Mouse (Mus musculus) MEL (cell line): ENCODE measurements around the gene Gm9736. TPM values are rescaled to one million over a fixed set of nuclear protein-coding genes. Genes with fewer than 3 reads are reported as not detected.
"Not testable (repeated sequence)": the region's sequence is repeated elsewhere in the genome, so short reads cannot be mapped to it uniquely, and the experiment has no call there.

Experiments used
- DNase-seq: peaks from one replicate; pipeline ENCODE4 v3.0.0; 2011; ENCODE audit warnings: low read depth, low spot score
- H3K27ac ChIP-seq: 2 replicates; pipeline ENCODE4 v1.5.1; 2012; ENCODE audit warnings: low read depth, mild to moderate bottlenecking, control low read depth, low read length, moderate library complexity; ENCODE audit not compliant: control insufficient read depth
- H3K27me3 ChIP-seq, 2 experiments: fragments of 150-350 bp in 1 of 2; sonication (generic) in 1 of 2; 2 replicates each; pipeline ENCODE4 v1.6.1; 2012; ENCODE audit warnings: low read length in 2 of 2, mild to moderate bottlenecking in 2 of 2, improper control_type of control experiment in 1 of 2, moderate library complexity in 1 of 2; ENCODE audit not compliant: insufficient read depth in 2 of 2, control insufficient read depth in 1 of 2
- H3K36me3 ChIP-seq, 2 experiments: 2 replicates each; pipeline ENCODE4 v1.6.1; 2012 to 2014; ENCODE audit warnings: low read length in 2 of 2, improper control_type of control experiment in 1 of 2, inconsistent platforms in 1 of 2, mild to moderate bottlenecking in 1 of 2; ENCODE audit not compliant: insufficient read depth in 2 of 2, control insufficient read depth in 1 of 2
- H3K4me1 ChIP-seq, 2 experiments: fragments of 150-350 bp in 1 of 2; sonication (generic) in 1 of 2; 2 replicates each; pipeline ENCODE4 v1.6.1; 2012; ENCODE audit warnings: low read length in 2 of 2, improper control_type of control experiment in 1 of 2, mild to moderate bottlenecking in 1 of 2; ENCODE audit not compliant: insufficient read depth in 2 of 2, control insufficient read depth in 1 of 2
- H3K4me3 ChIP-seq, 2 experiments: fragments of 150-350 bp in 1 of 2; sonication (generic) in 1 of 2; 2 replicates each; pipeline ENCODE4 v1.5.1; 2012; ENCODE audit warnings: low read depth in 2 of 2, low read length in 2 of 2, mild to moderate bottlenecking in 2 of 2, moderate library complexity in 2 of 2, control low read depth in 1 of 2, improper control_type of control experiment in 1 of 2; ENCODE audit not compliant: control insufficient read depth in 1 of 2, insufficient read depth in 1 of 2
- H3K79me2 ChIP-seq: 2 replicates; pipeline ENCODE4 v1.6.1; 2012; ENCODE audit warnings: mild to moderate bottlenecking, low read length, moderate library complexity; ENCODE audit not compliant: control insufficient read depth, poor library complexity, insufficient read depth
- H3K9ac ChIP-seq: 2 replicates; pipeline ENCODE4 v1.6.1; 2012; ENCODE audit warnings: low read depth, mild to moderate bottlenecking, control low read depth, low read length, moderate library complexity; ENCODE audit not compliant: control insufficient read depth, poor library complexity, severe bottlenecking
- H3K9me3 ChIP-seq: fragments of 150-350 bp; sonication (generic); replicated peaks from 2 replicates; pipeline ENCODE4 v1.6.1; 2012; ENCODE audit warnings: mild to moderate bottlenecking, low read length, improper control_type of control experiment, moderate library complexity; ENCODE audit not compliant: insufficient read depth
- BHLHE40 ChIP-seq: IDR thresholded peaks from 2 replicates; pipeline ENCODE4 v1.6.1; 2012; ENCODE audit warnings: low read depth, mild to moderate bottlenecking, inconsistent platforms, low read length, improper control_type of control experiment, borderline replicate concordance
- GABPA ChIP-seq: IDR thresholded peaks from 2 replicates; pipeline ENCODE4 v1.6.1; 2012; ENCODE audit warnings: low read depth, mild to moderate bottlenecking, inconsistent platforms, low read length, improper control_type of control experiment, moderate library complexity
- GATA1 ChIP-seq: IDR thresholded peaks from 2 replicates; pipeline ENCODE4 v1.6.1; 2011; ENCODE audit warnings: low read depth, low read length, improper control_type of control experiment
- MAFK ChIP-seq: IDR thresholded peaks from 2 replicates; pipeline ENCODE4 v1.6.1; 2011; ENCODE audit warnings: low read depth, mild to moderate bottlenecking, low read length, improper control_type of control experiment, borderline replicate concordance
- MYC ChIP-seq: IDR thresholded peaks from 2 replicates; pipeline ENCODE4 v1.6.1; 2011; ENCODE audit warnings: low read depth, mild to moderate bottlenecking, low read length, improper control_type of control experiment, moderate library complexity
- SIN3A ChIP-seq: IDR thresholded peaks from 2 replicates; pipeline ENCODE4 v1.6.1; 2012; ENCODE audit warnings: low read length, improper control_type of control experiment, inconsistent platforms
- TAL1 ChIP-seq: IDR thresholded peaks from 2 replicates; pipeline ENCODE4 v1.6.1; 2012; ENCODE audit warnings: mild to moderate bottlenecking, inconsistent platforms, low read length, moderate library complexity, mixed read lengths
- TBP ChIP-seq: IDR thresholded peaks from 2 replicates; pipeline ENCODE4 v1.8.0; 2011; ENCODE audit warnings: low read depth, low read length, improper control_type of control experiment
- polyA plus RNA-seq, 2 experiments: library from polyadenylated mRNA; stranded (reverse) in 1 of 2; unstranded in 1 of 2; fragments of >175 nt in 1 of 2; fragments of >200 nt in 1 of 2; gene quantifications; 2 replicates each; pipeline versions ENCODE4 v1.2.1 to v1.2.4; 2012; ENCODE audit warnings: low replicate concordance in 2 of 2, low read depth in 1 of 2; ENCODE audit not compliant: insufficient read length in 2 of 2, insufficient read depth in 1 of 2, missing spikeins in 1 of 2
- total RNA-seq: library from RNA; depleted of rRNA; stranded (reverse); fragments of 300-350 nt; gene quantifications from 2 replicates; pipeline ENCODE4 v1.2.3, GENCODE M21; 2012; rRNA removed

Gm9736 gene
- total RNA-seq (not detected in 2 replicates), polyA plus RNA-seq (not detected)

GRCm38 (mm10) chr10:77751254-77751653, at the start of gene Gm9736:
TSS of gene Gm9736 (minus strand) at chr10:77751354.
- not testable (repeated sequence) for H3K27me3 ChIP-seq, DNase-seq, H3K79me2 ChIP-seq, H3K36me3 ChIP-seq, H3K9ac ChIP-seq, H3K27ac ChIP-seq, H3K4me1 ChIP-seq, H3K9me3 ChIP-seq, H3K4me3 ChIP-seq

- Histone ChIP-seq H3K36me3 (no peaks in the 10 kb centered on the region), H3K9ac (no peak within 1 kb of the TSS), H3K27me3 (peaks cover 5 to 8% of the 10 kb centered on the region in 2 experiments), H3K4me1 (no peaks in the 10 kb centered on the region), H3K9me3 (no peaks in the 10 kb centered on the region), H3K79me2 (no peaks in the 10 kb centered on the region), H3K27ac (no peak within 1 kb of the TSS), H3K4me3 (no peak within 1 kb of the TSS)
- TF ChIP-seq SIN3A (no peak), BHLHE40 (no peak), TAL1 (no peak), TBP (no peak), GATA1 (no peak), MAFK (no peak), GABPA (no peak), MYC (no peak)
- DNase-seq: no peak
Observed at GRCm38 (mm10) chr10:77798921-77799508, 47.9 kb upstream of the Gm9736 start, which contains the start of gene Gm19668. TSS of gene Gm19668 (minus strand) at chr10:77799133.

DNA sequence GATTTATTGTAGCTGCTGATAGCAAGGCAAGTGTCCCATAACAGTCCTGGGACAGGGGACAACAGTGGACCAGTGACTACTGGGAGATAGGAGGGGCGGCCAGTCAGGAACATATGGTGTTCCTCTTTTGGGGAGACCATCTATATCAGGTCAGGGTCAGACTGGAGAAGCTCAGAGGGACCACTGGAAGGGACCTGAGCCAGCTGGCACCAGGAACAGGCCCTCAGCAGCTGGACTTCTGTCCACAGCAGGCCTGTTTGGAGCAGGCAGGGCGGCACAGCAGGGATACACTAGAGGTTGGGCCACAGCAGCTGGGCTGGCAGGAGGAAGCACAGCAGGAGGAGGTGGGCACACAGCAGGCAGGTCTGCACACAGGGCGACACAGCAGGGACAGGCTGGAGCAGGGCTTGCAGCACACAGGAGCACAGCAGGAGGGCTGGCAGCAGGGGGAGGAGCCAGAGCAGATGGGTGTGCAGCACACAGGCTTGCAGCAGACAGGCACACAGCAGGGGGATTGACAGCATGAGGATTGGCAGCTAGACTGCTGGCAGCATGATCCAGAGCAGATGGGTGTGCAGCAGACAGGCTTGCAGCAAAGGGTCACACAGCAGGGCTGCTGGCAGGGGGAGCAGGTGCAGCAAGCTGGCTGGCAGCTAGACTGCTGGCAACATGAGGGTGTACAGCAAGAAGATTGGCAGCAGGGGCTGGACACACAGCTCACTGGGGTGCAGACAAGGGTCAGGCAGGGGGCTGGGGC, 47.2 kb upstream of the Gm9736 start:
- not testable (repeated sequence) for H3K79me2 ChIP-seq, DNase-seq, H3K36me3 ChIP-seq, H3K4me1 ChIP-seq, H3K4me3 ChIP-seq, H3K27ac ChIP-seq, H3K27me3 ChIP-seq, H3K9ac ChIP-seq, H3K9me3 ChIP-seq
